Mouse (Mus musculus) ES-E14 (cell line): ENCODE results near the gene Uggt1.

Experiments used
- CHD2 ChIP-seq: IDR thresholded peaks from 2 replicates; pipeline ENCODE4 v1.6.1; 2014; ENCODE audit warnings: mild to moderate bottlenecking, low read depth, low read length, inconsistent platforms
- HCFC1 ChIP-seq: IDR thresholded peaks from 2 replicates; pipeline ENCODE4 v1.6.1; 2012; ENCODE audit warnings: low read length, inconsistent platforms, borderline replicate concordance; ENCODE audit not compliant: insufficient read depth
- MAFK ChIP-seq: IDR thresholded peaks from 2 replicates; pipeline ENCODE4 v1.6.1; 2014; ENCODE audit warnings: mild to moderate bottlenecking, low read depth, low read length, inconsistent platforms; ENCODE audit not compliant: insufficient read depth
- ZC3H11A ChIP-seq: IDR thresholded peaks from 2 replicates; pipeline ENCODE4 v1.6.1; 2012; ENCODE audit warnings: low read depth, mild to moderate bottlenecking, inconsistent platforms, low read length, borderline replicate concordance
- ZNF384 ChIP-seq: IDR thresholded peaks from 2 replicates; pipeline ENCODE4 v1.6.1; 2012; ENCODE audit warnings: low read depth, low read length, inconsistent platforms

DNA sequence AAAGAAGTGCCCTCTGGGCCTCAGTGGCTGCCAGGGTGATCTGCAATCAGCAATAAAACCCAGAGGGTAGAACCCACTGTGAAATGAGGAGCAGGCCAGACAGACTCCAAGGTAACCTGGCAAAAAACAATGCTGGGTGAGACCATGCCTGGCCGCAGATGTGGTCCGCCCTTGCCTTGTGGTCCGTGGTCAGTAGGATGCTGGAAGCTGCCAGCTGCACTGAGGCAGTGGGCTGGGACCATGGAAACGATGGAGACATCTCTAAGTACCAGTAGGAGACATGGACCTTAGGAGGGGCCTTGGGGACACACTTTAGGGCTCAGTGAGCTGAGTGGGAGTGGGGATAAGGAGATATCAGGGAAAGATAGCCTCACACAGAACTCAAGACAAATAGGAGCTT is 112.3 kb downstream of the Uggt1 start:
- TF ChIP-seq ZC3H11A = no peak
- TF ChIP-seq ZNF384 = no peak
- TF ChIP-seq CHD2 = no peak
- no peak for TF ChIP-seq MAFK
- TF ChIP-seq HCFC1 = no peak
